Mouse (Mus musculus): Measurements from ENCODE around the gene Poln.

The Poln gene

GRCm38 (mm10) chr5:34168950-34169891 lies at the start of gene Poln, which contains the start of gene Haus3:
Gene Poln, minus strand, starts transcription at chr5:34169448.
Gene Haus3, minus strand, starts transcription at chr5:34169527.
- peak; percentile 99 for DNase-seq (ENCODE audit: low spot score)

GRCm38 (mm10) chr5:34218672-34219071 lies 49.4 kb upstream of the Poln start:
- DNase-seq (ENCODE audit: low spot score), result no peak

- no peak for DNase-seq (ENCODE audit: low spot score)
Observed at GRCm38 (mm10) chr5:34217756-34218155, 48.5 kb upstream of the Poln start.

- no peak for DNase-seq (ENCODE audit: low spot score)
Observed at GRCm38 (mm10) chr5:34216025-34216424, 46.8 kb upstream of the Poln start.

- no peak for DNase-seq (ENCODE audit: low spot score)
Observed at GRCm38 (mm10) chr5:34213659-34214058, 44.4 kb upstream of the Poln start.

- peak; percentile 49 for DNase-seq (ENCODE audit: low spot score)
Observed at GRCm38 (mm10) chr5:34210279-34210678, 41.0 kb upstream of the Poln start.

GRCm38 (mm10) chr5:34207503-34207902 lies 38.3 kb upstream of the Poln start:
- DNase-seq (ENCODE audit: low spot score), result no peak

GRCm38 (mm10) chr5:34205788-34206187 lies 36.5 kb upstream of the Poln start:
- DNase-seq (ENCODE audit: low spot score), result no peak

GRCm38 (mm10) chr5:34204911-34205310 lies 35.7 kb upstream of the Poln start:
- no peak for DNase-seq (ENCODE audit: low spot score)

- no peak for DNase-seq (ENCODE audit: low spot score)
Observed at GRCm38 (mm10) chr5:34202006-34202405, 32.8 kb upstream of the Poln start.

GRCm38 (mm10) chr5:34201396-34201795 lies 32.1 kb upstream of the Poln start:
- no peak for DNase-seq (ENCODE audit: low spot score)

GRCm38 (mm10) chr5:34198615-34199014 lies 29.4 kb upstream of the Poln start:
- DNase-seq (ENCODE audit: low spot score), result no peak

- DNase-seq (ENCODE audit: low spot score), result no peak
Observed at GRCm38 (mm10) chr5:34197243-34197642, 28.0 kb upstream of the Poln start.

- no peak for DNase-seq (ENCODE audit: low spot score)
Observed at GRCm38 (mm10) chr5:34196423-34196822, 27.2 kb upstream of the Poln start.

GRCm38 (mm10) chr5:34195786-34196185 lies 26.5 kb upstream of the Poln start:
- no peak for DNase-seq (ENCODE audit: low spot score)

- DNase-seq (ENCODE audit: low spot score), result no peak
Observed at GRCm38 (mm10) chr5:34194975-34195662, 25.9 kb upstream of the Poln start.

GRCm38 (mm10) chr5:34194426-34194825 lies 25.2 kb upstream of the Poln start:
- DNase-seq (ENCODE audit: low spot score), result no peak

- no peak for DNase-seq (ENCODE audit: low spot score)
Observed at GRCm38 (mm10) chr5:34191843-34192242, 22.6 kb upstream of the Poln start.

- DNase-seq (ENCODE audit: low spot score), result no peak
Observed at GRCm38 (mm10) chr5:34191021-34191420, 21.8 kb upstream of the Poln start.

GRCm38 (mm10) chr5:34189521-34189920 lies 20.3 kb upstream of the Poln start:
- no peak for DNase-seq (ENCODE audit: low spot score)

GRCm38 (mm10) chr5:34188856-34189255 lies 19.6 kb upstream of the Poln start:
- DNase-seq (ENCODE audit: low spot score), result no peak

GRCm38 (mm10) chr5:34187601-34188316 lies 18.5 kb upstream of the Poln start, which contains the start of gene Mxd4:
Gene Mxd4, minus strand, starts transcription at chr5:34187720.
- peak; percentile 99 for DNase-seq (ENCODE audit: low spot score)

Data from yolk sac, embryonic 10.5 days (tissue).